Mouse (Mus musculus): ENCODE data around the gene Avpr1b.

DNA sequence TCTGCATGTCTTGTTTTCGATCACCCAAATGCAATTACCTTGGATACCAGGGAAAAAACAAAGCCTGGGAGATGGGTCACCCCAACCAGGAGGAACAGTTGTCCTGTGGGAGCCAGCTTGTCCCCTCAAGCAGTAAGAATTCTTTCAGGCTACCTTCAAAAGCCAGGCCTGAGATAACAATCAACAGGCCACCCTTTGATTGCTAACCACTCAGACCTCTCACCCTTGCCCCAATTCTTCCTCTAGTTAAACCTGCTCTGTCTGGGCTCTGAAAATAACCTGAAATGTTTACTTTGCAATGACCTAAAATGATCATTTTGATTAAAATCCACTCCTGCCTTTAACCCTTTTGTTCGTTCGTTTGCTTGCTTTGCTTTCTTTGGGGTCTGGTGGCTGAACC is 24.6 kb downstream of the Avpr1b start:
- TF ChIP-seq CTCF (IDR thresholded peaks at IDR 0.05; ENCODE audit: extremely low read depth, insufficient read depth, insufficient read length, insufficient replicate concordance) (no peak), POLR2A (IDR thresholded peaks at IDR 0.05; ENCODE audit: low read depth, low read length) (no peak)
